Mouse (Mus musculus) heart, postnatal 10 days (tissue): ENCODE measurements at regions not wholly inside any gene's neighbourhood (a gene's known extent, or its start where the extent isn't known, plus 50 kb on each side); places are given as distances from the start of the nearest gene placed in this dataset.

Experiments used
- DNase-seq, 2 experiments: peaks; one replicate each; pipeline ENCODE4 v3.0.0; 2021
- intact Hi-C: fragments of 180-260 bp; cut with DNase I; formaldehyde crosslinking; loops from one replicate; pipeline ENCODE4 v1.15.1; 2025

DNA sequence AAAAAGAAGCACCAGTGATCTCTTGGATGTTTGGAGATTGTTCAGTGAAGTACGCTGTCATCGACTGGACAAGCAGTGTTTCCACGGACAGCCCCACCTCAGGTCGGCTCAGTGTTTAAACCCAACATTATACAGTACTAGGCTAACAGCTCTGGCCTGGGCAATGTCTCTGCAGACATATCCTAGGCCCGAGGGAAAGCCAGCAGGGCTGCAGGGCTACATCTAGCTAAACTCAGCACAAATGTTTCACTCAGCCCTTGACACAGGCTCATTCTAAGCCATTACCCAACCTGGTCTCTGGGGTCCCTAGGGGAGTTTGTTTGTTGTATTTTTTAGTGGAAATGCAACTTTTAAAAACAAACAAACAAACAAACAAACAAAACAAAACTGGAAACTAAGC, 52.1 kb upstream of the Anapc15-ps start:
- no peak for DNase-seq
- intact Hi-C loops: no loop called here
